Mouse (Mus musculus) midbrain, embryonic 11.5 days (tissue): ENCODE data around the gene Sdhb. TPM values are rescaled to one million over a fixed set of nuclear protein-coding genes. Genes with fewer than 3 reads are reported as not detected.
A peak's percentile ranks its signal among the peaks of the same experiment; 100 is the strongest.

Experiments used
- ATAC-seq: fragments of 200-750 bp; cut with Nextera tagmentation; 2 replicates; pipeline ENCODE4 v1.8.0; 2017; ENCODE audit warnings: moderate TSS enrichment, moderate library complexity; ENCODE audit not compliant: low FRiP score
- DNase-seq: peaks from one replicate; pipeline ENCODE4 v3.0.0; 2015; ENCODE audit warnings: low spot score; ENCODE audit errors: missing footprints
- H3K27ac ChIP-seq: fragments of 300-500 bp; sonication (generic); 2 replicates; pipeline ENCODE4 v1.5.1; 2014; ENCODE audit warnings: low read depth, low read length
- H3K27me3 ChIP-seq: fragments of 300-500 bp; sonication (generic); 2 replicates; pipeline ENCODE4 v1.6.1; 2014; ENCODE audit warnings: mild to moderate bottlenecking, low read length, moderate library complexity, mixed read lengths; ENCODE audit not compliant: control insufficient read depth, insufficient read depth
- H3K36me3 ChIP-seq: fragments of 300-500 bp; sonication (generic); 2 replicates; pipeline ENCODE4 v1.6.1; 2014; ENCODE audit warnings: mild to moderate bottlenecking, low read length, moderate library complexity, mixed read lengths; ENCODE audit not compliant: control insufficient read depth, insufficient read depth
- H3K4me1 ChIP-seq: fragments of 300-500 bp; sonication (generic); 2 replicates; pipeline ENCODE4 v1.6.1; 2014; ENCODE audit warnings: low read length; ENCODE audit not compliant: control insufficient read depth, insufficient read depth
- H3K4me2 ChIP-seq: fragments of 300-500 bp; sonication (generic); 2 replicates; pipeline ENCODE4 v1.6.1; 2014; ENCODE audit warnings: mild to moderate bottlenecking, moderate library complexity
- H3K4me3 ChIP-seq: fragments of 300-500 bp; sonication (generic); 2 replicates; pipeline ENCODE4 v1.5.1; 2014; ENCODE audit warnings: low read depth, low read length
- H3K9ac ChIP-seq: fragments of 300-500 bp; sonication (generic); 2 replicates; pipeline ENCODE4 v1.6.1; 2014; ENCODE audit warnings: low read length
- H3K9me3 ChIP-seq: fragments of 300-500 bp; sonication (generic); 2 replicates; pipeline ENCODE4 v1.6.1; 2016; ENCODE audit warnings: low read length; ENCODE audit not compliant: control insufficient read depth
- WGBS: fragments of 180-500 bp; shearing (Covaris S2); extraction: QIAGEN DNeasy Blood & Tissue Kit; methylation state at CpG from one replicate; pipeline ENCODE4 v1.1.7; 2014; 5-methylcytosine and 5-hydroxymethylcytosine counted together
- polyA plus RNA-seq: library from polyadenylated mRNA; unstranded; fragments of >200 nt; fragmentation: Nextera tagmentation; extraction: Ambion mirVana; gene quantifications from 2 replicates; pipeline ENCODE4 v1.2.1, GENCODE M21; 2014

The Sdhb gene
- polyA plus RNA-seq, 1 experiment from 2014 or later: 422 TPM

DNA sequence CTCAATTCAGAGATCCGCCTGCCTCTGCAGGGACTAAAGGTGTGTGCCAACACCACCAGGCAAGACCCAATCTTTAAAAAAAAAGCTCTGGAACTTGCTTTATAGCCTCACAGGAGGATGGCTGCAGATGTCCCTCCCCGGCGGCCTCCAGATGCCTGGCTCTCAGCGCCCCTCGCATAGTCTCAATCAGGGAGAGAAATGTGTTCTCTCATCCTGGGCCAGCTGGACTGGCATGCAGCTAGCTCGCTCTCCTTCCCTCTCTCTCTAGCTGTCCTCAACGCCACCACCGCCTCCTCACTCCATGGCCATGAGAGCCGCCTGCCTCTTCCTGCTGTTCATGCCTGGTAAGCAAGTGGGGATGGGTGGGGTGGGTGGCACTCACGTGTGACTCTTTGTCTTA, 51.6 kb downstream of the Sdhb start:
- Histone ChIP-seq H3K4me3 (no peak overlapping the region), H3K36me3 (peaks cover 15% of the 10 kb centered on the region), H3K27me3 (no peaks in the 10 kb centered on the region), H3K4me2 (no peak overlapping the region; the same call in 1 of the 2 replicates), H3K9me3 (no peaks in the 10 kb centered on the region), H3K9ac (no peak overlapping the region), H3K27ac (no peak overlapping the region), H3K4me1 (peaks cover 21% of the 10 kb centered on the region)
- DNase-seq (no peak), ATAC-seq (no peak)
- WGBS: 81% methylated on average over 10 of the region's 10 CpGs

DNA sequence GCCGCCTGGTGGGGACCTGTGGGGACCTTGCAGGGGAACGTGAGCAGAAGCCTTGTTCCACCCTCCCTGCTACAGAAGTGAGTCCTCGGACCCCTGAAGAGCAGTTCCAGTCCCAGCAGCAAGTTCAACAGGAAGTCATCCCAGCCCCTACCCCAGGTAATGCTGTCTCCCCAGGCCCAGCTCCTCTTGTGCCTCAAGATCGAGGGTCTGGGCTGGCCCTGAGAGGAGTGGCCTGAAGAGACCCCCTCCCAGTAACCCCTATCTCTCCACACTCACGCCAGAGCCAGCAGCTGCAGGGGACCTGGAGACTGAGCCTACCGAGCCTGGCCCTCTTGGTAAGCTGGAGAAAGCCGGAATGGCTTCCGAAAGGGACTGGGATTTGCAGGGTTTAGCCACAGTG, 53.1 kb downstream of the Sdhb start:
- no peaks in the 10 kb centered on the region for H3K9me3 ChIP-seq
- H3K4me3 ChIP-seq: no peak overlapping the region
- peaks cover 21% of the 10 kb centered on the region for H3K4me1 ChIP-seq
- H3K27me3 ChIP-seq: no peaks in the 10 kb centered on the region
- ATAC-seq (no peak), DNase-seq (no peak)
- H3K9ac ChIP-seq: no peak overlapping the region
- no peak overlapping the region for H3K4me2 ChIP-seq
- WGBS: 75% methylated on average over 8 of the region's 8 CpGs
- H3K27ac ChIP-seq: no peak overlapping the region
- peaks cover 15% of the 10 kb centered on the region for H3K36me3 ChIP-seq

DNA sequence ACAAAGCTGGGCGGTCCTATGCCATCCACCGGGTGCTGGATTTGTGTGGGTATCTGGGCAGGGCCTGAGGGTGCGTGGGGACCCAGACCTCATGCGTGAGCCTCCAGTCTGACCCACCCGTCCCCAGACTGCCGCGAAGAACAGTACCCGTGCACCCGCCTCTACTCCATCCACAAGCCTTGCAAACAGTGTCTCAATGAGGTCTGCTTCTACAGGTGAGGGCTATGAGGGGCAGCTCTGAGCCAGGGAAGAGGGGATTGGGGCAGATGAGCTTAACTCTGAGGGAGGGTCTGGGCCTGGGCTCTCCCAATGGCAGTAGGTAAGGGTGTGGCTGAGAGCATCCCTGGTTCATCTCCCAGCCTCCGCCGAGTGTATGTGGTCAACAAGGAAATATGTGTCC, 53.9 kb downstream of the Sdhb start:
- 88% methylated on average over 11 of the region's 11 CpGs for WGBS
- no peak for ATAC-seq
- H3K4me3 ChIP-seq: no peak overlapping the region
- no peak overlapping the region for H3K27ac ChIP-seq
- H3K9me3 ChIP-seq: no peaks in the 10 kb centered on the region
- H3K36me3 ChIP-seq: peaks cover 15% of the 10 kb centered on the region
- no peak for DNase-seq
- H3K9ac ChIP-seq: no peak overlapping the region
- peaks cover 21% of the 10 kb centered on the region for H3K4me1 ChIP-seq
- H3K27me3 ChIP-seq: no peaks in the 10 kb centered on the region
- no peak overlapping the region for H3K4me2 ChIP-seq

DNA sequence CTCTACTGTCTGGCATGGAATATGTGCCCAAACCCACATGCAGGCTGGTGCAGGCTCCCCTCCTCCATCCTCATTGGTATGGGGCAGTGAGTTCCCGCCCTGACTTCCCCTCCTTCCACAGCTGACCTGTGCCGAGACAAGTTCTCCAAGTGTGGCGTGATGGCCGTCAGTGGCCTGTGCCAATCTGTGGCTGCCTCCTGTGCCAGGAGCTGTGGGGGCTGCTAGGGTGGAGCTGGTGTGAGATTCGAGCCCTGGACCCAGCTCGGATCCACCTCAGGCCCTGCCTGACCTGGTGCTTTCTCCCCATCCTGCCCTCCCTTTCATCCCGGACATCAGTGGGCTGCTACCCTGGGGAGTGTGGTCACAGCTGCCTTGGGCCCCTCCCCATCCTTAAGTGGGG, 54.4 kb downstream of the Sdhb start:
- no peak for ATAC-seq
- no peak overlapping the region for H3K9ac ChIP-seq
- DNase-seq: no peak
- 74% methylated on average over 7 of the region's 7 CpGs for WGBS
- no peak overlapping the region for H3K4me2 ChIP-seq
- peaks cover 19% of the 10 kb centered on the region for H3K4me1 ChIP-seq
- no peak overlapping the region for H3K4me3 ChIP-seq
- H3K27ac ChIP-seq: no peak overlapping the region
- H3K27me3 ChIP-seq: no peaks in the 10 kb centered on the region
- no peaks in the 10 kb centered on the region for H3K9me3 ChIP-seq
- peaks cover 15% of the 10 kb centered on the region for H3K36me3 ChIP-seq

DNA sequence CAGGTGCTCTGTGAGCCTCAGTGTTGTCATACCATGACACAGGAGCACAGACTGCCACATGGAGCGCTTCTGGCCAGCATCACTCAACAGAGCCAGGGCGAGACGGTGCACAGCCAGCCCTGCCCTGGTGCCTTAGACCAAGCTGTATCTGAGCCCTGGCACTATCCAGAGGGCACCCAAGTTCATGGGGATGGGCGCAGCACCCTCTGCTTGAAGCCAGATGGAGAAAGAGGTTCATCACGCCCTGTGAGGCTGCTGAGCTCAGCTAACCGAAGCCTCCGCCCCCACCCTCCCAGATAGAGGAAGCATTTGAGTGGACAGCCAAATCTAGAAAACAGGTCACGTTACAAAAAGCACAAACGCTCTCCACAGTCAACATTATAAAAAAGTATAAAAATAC, 55.3 kb downstream of the Sdhb start:
- Histone ChIP-seq H3K4me3 (no peak overlapping the region), H3K4me1 (peaks cover 27% of the 10 kb centered on the region), H3K27me3 (no peaks in the 10 kb centered on the region), H3K9ac (no peak overlapping the region), H3K27ac (no peak overlapping the region), H3K9me3 (no peaks in the 10 kb centered on the region), H3K36me3 (peaks cover 15% of the 10 kb centered on the region), H3K4me2 (no peak overlapping the region)
- ATAC-seq (no peak), DNase-seq (no peak)
- WGBS: 88% methylated on average over 9 of the region's 9 CpGs

DNA sequence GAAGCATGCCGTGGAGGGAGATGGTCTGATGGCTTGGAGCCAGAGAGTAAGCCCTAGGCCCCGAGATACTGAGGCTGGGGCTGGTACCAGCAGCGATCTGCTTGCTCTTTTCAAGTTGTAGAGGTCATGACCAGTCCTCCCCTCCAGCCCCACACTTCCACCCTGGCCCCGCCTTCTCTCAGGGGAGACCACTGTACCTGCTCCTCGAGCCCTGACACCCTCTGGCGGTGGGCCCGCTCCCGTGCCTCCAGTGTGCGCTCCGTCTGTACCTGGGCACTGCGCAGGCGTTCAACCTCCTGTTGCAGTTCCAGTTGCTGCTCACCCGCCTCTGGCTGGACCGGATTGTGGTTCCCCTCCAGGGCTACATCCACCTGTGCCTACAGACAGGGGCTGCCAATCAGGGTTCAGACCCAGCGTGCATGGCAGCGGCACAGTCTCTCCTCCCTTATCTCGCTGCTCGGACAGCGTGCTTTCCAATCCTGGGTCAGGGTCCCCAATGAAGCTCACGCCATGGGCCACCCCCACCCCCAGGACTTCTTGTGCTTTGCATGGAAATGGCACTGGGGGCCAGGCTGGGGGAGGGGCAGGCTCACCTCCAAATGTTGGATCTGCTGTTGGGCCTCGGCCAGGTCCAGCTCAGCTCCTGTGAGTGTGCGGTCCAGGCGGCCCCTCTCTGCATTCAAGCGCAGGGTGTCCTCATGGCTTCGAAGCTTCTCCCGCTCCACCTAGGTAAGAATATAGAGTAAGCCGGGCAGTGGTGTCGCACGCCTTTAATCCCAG, 56.8 kb downstream of the Sdhb start:
- Histone ChIP-seq H3K9ac (no peak overlapping the region), H3K4me2 (no peak overlapping the region), H3K4me3 (no peak overlapping the region), H3K27ac (no peak overlapping the region), H3K27me3 (no peaks in the 10 kb centered on the region), H3K4me1 (peaks cover 18% of the 10 kb centered on the region), H3K9me3 (no peaks in the 10 kb centered on the region), H3K36me3 (peaks cover 15% of the 10 kb centered on the region)
- no peak for ATAC-seq
- 89% methylated on average over 29 of the region's 29 CpGs for WGBS
- DNase-seq: no peak

DNA sequence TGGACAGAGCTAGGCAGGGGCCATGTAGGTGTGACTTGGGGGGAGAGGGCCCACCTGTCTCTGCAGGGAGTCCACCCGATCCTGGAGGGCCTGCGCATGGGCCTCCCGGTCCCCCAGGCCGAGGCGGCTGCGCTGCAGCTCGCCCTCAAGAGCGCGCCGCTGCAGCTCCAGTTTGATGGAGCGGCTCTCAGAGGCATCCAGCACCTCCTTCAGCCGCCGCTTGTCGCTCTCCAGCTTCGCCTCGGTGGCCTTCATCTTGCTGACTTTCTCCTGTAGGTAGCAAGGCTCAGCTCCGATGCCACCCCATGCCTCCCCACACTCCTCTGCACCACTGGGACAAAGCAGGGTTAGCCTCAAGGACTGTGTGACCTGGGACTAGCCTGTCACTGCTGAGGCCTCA, 59.2 kb downstream of the Sdhb start:
- DNase-seq (no peak), ATAC-seq (no peak)
- H3K4me2 ChIP-seq: no peak overlapping the region
- H3K27me3 ChIP-seq: no peaks in the 10 kb centered on the region
- H3K4me3 ChIP-seq: no peak overlapping the region
- no peaks in the 10 kb centered on the region for H3K9me3 ChIP-seq
- H3K36me3 ChIP-seq: peaks cover 6% of the 10 kb centered on the region
- peaks cover 18% of the 10 kb centered on the region for H3K4me1 ChIP-seq
- H3K9ac ChIP-seq: peak overlapping the region; percentile 1
- 90% methylated on average over 17 of the region's 17 CpGs for WGBS
- H3K27ac ChIP-seq: peak overlapping the region; percentile 82

DNA sequence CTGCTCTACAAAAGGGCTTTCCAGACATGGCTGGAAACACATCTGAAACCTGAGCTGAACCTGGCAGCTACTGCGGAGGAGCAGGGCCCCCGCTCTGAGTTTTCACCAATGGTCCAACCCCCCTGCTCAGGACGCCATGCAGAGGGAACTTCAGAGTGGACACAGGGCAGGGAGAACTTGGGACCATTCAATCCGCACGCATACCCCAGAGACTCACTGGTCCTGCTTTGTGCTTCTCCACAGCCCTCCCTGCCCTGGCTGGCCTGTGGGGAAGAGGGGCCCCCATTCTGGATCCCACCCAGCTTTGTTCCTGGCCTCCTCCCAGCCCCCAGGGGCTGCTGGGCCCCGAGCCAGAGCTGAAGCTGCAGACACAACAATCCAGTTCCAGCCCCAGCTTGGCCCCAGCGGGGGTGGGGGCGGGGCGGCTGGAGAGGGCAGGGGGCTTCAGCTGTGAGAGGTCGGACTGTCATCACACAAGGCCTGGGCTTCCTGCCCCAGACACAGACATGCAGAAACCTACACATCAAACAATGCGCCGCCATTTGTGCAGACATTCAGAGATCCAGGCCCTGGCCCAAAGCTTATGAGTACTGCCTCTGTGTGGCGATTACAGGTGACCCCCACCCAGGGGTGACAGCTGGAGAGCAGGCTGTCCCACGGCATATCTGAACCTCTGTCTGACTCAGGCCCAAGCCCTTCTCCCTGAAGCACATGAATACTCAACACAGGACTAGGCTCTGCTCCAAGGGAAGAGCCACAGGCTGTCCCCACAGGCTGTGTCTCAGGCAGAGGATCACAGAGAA, 60.0 kb downstream of the Sdhb start:
- H3K27ac ChIP-seq: peak overlapping the region; percentile 82
- ATAC-seq (peak; percentile 77), DNase-seq (peak; percentile 95)
- H3K9ac ChIP-seq: peak overlapping the region; percentile 1
- 28% methylated on average over 14 of the region's 14 CpGs for WGBS
- no peak overlapping the region for H3K4me2 ChIP-seq
- H3K4me1 ChIP-seq: peaks cover 18% of the 10 kb centered on the region
- H3K36me3 ChIP-seq: peaks cover 2% of the 10 kb centered on the region
- H3K9me3 ChIP-seq: no peaks in the 10 kb centered on the region
- H3K27me3 ChIP-seq: no peaks in the 10 kb centered on the region
- H3K4me3 ChIP-seq: no peak overlapping the region

DNA sequence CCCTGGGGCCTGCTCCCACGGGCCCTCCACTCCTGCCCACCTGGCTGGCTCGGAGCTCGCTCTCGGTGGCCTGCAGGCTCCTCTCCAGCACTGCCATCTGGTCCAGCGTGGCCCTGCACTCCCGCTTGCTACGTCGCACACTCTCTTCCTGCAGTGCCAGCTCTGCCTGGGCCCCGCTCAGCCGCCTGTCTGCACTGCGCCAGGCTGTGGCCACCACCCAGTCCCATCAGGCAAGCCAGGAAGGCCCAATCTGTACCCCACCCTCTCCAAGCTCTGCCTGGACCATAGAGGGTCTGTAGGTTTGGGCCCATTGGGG, 60.6 kb downstream of the Sdhb start:
- ATAC-seq: peak; percentile 17; the same call in 1 of the 2 replicates
- H3K36me3 ChIP-seq: no peaks in the 10 kb centered on the region; the same call in 1 of the 2 replicates
- DNase-seq: no peak
- H3K4me3 ChIP-seq: no peak overlapping the region
- H3K4me1 ChIP-seq: peaks cover 18% of the 10 kb centered on the region
- peak overlapping the region; percentile 82 for H3K27ac ChIP-seq
- H3K9me3 ChIP-seq: no peaks in the 10 kb centered on the region
- 75% methylated on average over 11 of the region's 11 CpGs for WGBS
- no peak overlapping the region for H3K4me2 ChIP-seq
- peak overlapping the region; percentile 9 for H3K9ac ChIP-seq
- no peaks in the 10 kb centered on the region for H3K27me3 ChIP-seq
